Mouse (Mus musculus) forelimb bud, embryonic 11.5 days (tissue): ENCODE results near the gene Vmn1r170.
"Not testable (repeated sequence)": the region's sequence is repeated elsewhere in the genome, so short reads cannot be mapped to it uniquely, and the experiment has no call there.

ENCODE experiments used
- DNase-seq: peaks from one replicate; pipeline ENCODE4 v3.0.0-alpha.2; 2012; ENCODE audit warnings: low read depth, low spot score

Vmn1r170 gene

DNA sequence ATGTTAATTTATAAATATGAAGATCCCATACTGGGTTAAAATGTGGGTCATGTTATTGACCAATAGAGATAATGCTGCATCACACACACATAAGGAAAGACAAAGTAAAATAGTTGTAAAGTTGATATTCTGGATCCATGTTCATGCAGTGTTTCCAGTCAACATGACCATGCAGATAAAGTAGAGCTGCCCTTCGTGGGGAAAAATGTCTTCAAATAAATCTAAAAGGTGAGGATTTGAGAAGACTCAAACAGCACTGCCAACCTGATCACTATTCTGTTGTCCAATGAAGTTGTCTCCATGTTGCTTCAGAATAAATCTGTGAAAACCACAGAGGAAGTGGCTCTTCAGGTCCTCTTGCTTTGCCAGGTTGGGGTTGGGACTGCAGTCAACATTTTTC lies at the start of gene Vmn1r170:
Gene Vmn1r170 (plus strand): TSS at position 301 of the 400 bp plus-strand sequence.
- not testable (repeated sequence) for DNase-seq

DNA sequence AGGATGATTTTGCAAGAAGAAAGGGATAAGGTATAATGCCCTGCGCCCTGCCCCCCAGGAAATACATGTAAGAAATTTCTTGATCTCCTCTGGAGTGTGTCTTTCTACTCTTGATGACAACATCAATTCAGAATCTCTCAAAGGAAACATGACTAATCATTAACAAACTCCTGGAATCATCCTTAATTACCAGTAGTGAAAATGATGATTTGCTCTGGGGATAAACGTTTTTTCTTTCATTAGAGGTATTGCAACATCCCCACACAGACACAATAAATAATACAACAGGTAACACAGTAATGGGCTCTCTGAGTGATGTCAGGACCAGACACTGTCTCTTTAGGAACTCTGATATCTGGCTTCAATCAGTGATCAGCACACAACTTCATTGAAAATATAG lies 30.7 kb upstream of the Vmn1r170 start, which contains the start of gene Vmn1r169:
Gene Vmn1r169 (plus strand): TSS at position 301 of the 400 bp plus-strand sequence.
- DNase-seq, result not testable (repeated sequence)

DNA sequence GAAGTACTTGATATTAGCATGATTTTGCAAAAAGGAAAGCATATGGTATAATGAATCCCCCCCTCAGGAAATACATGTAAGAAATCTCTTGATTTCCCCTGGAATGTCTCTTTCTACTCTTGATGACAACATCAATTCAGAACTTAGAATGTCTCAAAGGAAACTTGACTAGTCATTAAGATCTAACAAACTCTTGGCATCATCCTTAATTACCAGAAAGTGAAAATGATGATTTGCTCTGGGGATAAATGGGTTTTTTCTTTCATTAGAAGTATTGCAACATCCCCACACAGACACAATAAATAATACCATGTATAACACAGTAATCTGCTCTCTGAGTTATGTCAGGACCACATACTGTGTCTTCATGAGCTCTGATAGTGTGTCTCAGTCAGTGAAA lies 24.4 kb downstream of the Vmn1r170 start, which contains the start of gene Vmn1r171:
Gene Vmn1r171 (plus strand): TSS at position 301 of the 400 bp plus-strand sequence.
- no peak for DNase-seq
